12 mouse cellular contexts compared by ENCODE assay signal in the genomic region with DNA sequence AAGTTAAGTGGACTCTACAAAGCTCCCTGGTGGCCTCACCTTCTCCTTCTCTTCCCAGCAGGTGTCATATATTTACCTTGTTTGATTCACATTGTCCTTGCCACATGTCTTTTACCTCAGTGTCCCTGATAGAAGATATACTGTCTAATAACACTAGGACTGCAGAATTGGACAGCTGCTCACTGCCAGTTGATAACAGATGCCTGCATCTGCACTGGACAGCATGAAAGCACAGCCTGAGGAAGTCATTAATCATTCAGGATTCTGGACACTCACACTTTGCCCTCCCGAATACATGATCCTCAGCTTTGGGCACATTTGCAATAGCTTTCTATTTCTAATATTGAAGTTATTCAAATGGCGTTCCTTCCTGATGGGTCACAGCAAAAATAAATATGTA.
"Had no signal": no experiment of that assay in that cellular context is flagged by ENCODE, and none has a peak within 500 bp of the region (broad histone marks: within the 10 kb centered on the region; RNA-seq: fewer than 3 reads in every experiment).

No protein-coding gene starts in this region.

- H3K4me2 ChIP-seq: limb, embryonic 13.5 days; midbrain, embryonic 11.5 days had no signal

- H3K9me3 ChIP-seq: limb, embryonic 13.5 days had no signal

- DNase-seq: kidney, adult 8-10 months; kidney, postnatal 4 days; left cerebral cortex, postnatal 4 days; lung, adult 2 months; lung, postnatal 4 days; right cerebral cortex, postnatal 25 days had no signal

- H3K4me3 ChIP-seq: layer of hippocampus, adult 2 months; limb, embryonic 13.5 days had no signal

- H3K9ac ChIP-seq: limb, embryonic 13.5 days; liver, embryonic 14.5 days had no signal

- H3K4me1 ChIP-seq: limb, embryonic 13.5 days had no signal

- ATAC-seq: lung, postnatal 0 days had no signal

- H3K36me3 ChIP-seq: limb, embryonic 13.5 days had no signal

- H3K27me3 ChIP-seq: limb, embryonic 13.5 days had no signal

- H3K27ac ChIP-seq: kidney, postnatal 0 days; layer of hippocampus, adult 2 months; limb, embryonic 13.5 days; liver, embryonic 14.5 days had no signal
